Comparison of ENCODE assay signal across 8 mouse cellular contexts in genomic region chr10:68276976-68277441, GRCm38 (mm10). TPM values are rescaled to one million over a fixed set of nuclear protein-coding genes. Genes with fewer than 3 reads are reported as not detected.
A peak's percentile ranks its signal among the peaks of the same experiment; 100 is the strongest.
DNase-seq lines count a peak whose midpoint lies in the region; ATAC-seq and TF ChIP-seq lines count a peak whose summit lies in the region.

No protein-coding gene starts in this region.

- TF ChIP-seq POLR2A in CH12.LX (IDR thresholded peaks at IDR 0.05; ENCODE audit: low read depth, low read length): no peak
- TF ChIP-seq POLR2A in brain, embryonic 14.5 days (IDR thresholded peaks at IDR 0.05; ENCODE audit: borderline replicate concordance, extremely low read depth, insufficient read depth, insufficient read length, poor library complexity, severe bottlenecking): no peak

- H3K9me3 ChIP-seq in CH12.LX (replicated peaks; ENCODE audit: low read length): no peaks in the 10 kb centered on the region
- H3K9me3 ChIP-seq in forebrain, postnatal 0 days (ENCODE audit: low read length): no peaks in the 10 kb centered on the region
- H3K9me3 ChIP-seq in hindbrain, embryonic 10.5 days: no peaks in the 10 kb centered on the region

- H3K27me3 ChIP-seq in CH12.LX (replicated peaks): no peaks in the 10 kb centered on the region
- no peaks in the 10 kb centered on the region for H3K27me3 ChIP-seq in forebrain, postnatal 0 days (ENCODE audit: insufficient read depth, low read length)
- peaks cover 18% of the 10 kb centered on the region for H3K27me3 ChIP-seq in hindbrain, embryonic 10.5 days (ENCODE audit: insufficient read depth, poor library complexity, severe bottlenecking)

- DNase-seq in CH12.LX (ENCODE audit: extremely low read depth): no peak
- DNase-seq in brain, embryonic 14.5 days (ENCODE audit: low read depth): peak; percentile 77
- peak; percentile 68 for DNase-seq in forebrain, postnatal 0 days
- no peak for DNase-seq in hindbrain, embryonic 10.5 days (ENCODE audit: low spot score)
- DNase-seq in layer of hippocampus, postnatal 14 days (ENCODE audit: low spot score in 2 of 2): peak; percentile 54 to 74
- DNase-seq in lung, postnatal 10 days: peak; percentile 71
- peak; percentile 61 for DNase-seq in retina, embryonic 14.5 days (ENCODE audit: low spot score)
- DNase-seq in urinary bladder, adult 2 months (ENCODE audit: low spot score): peak; percentile 64

- peaks cover 2 to 16% of the 10 kb centered on the region in 2 experiments; a peak in 3 of 4 replicates for H3K4me1 ChIP-seq in CH12.LX (ENCODE audit: control insufficient read depth in 1 of 2, insufficient read depth in 2 of 2)
- H3K4me1 ChIP-seq in forebrain, postnatal 0 days (ENCODE audit: insufficient read depth): no peaks in the 10 kb centered on the region
- H3K4me1 ChIP-seq in hindbrain, embryonic 10.5 days (replicated peaks): peaks cover 45% of the 10 kb centered on the region

- no peak for TF ChIP-seq RAD21 in CH12.LX (IDR thresholded peaks at IDR 0.05; ENCODE audit: low read depth, low read length)

- dilution Hi-C loops in CH12.LX (cut with MboI; ENCODE audit: extremely low pct_ligation_motif_present, extremely low pct_unique_long_range_greater_than_20kb, low sequenced_read_pairs): no loop called here

- H3K4me3 ChIP-seq in CH12.LX (replicated peaks in 1 of 3; ENCODE audit: low read depth in 2 of 3, low read length in 2 of 3, poor library complexity in 1 of 3): peak overlapping the region; percentile 68 to 85 (median 83)
- H3K4me3 ChIP-seq in forebrain, postnatal 0 days (ENCODE audit: low read depth, low read length): peak overlapping the region; percentile 56
- peak overlapping the region; percentile 75 for H3K4me3 ChIP-seq in hindbrain, embryonic 10.5 days

- H3K36me3 ChIP-seq in CH12.LX (replicated peaks in 1 of 2; ENCODE audit: control insufficient read depth in 1 of 2, insufficient read depth in 1 of 2, low read length in 1 of 2): peaks cover 0 to 7% of the 10 kb centered on the region in 2 experiments
- no peaks in the 10 kb centered on the region for H3K36me3 ChIP-seq in forebrain, postnatal 0 days (ENCODE audit: insufficient read depth)
- H3K36me3 ChIP-seq in hindbrain, embryonic 10.5 days: no peaks in the 10 kb centered on the region

- WGBS in forebrain, postnatal 0 days: 3% methylated on average over 34 of the region's 34 CpGs
- WGBS in hindbrain, embryonic 10.5 days: under 1% methylated on average over 34 of the region's 34 CpGs

- H3K27ac ChIP-seq in CH12.LX (ENCODE audit: insufficient read depth, low read depth): peak overlapping the region; percentile 88
- peak overlapping the region; percentile 84 for H3K27ac ChIP-seq in forebrain, postnatal 0 days (ENCODE audit: low read depth, low read length)
- peak overlapping the region; percentile 90 for H3K27ac ChIP-seq in hindbrain, embryonic 10.5 days

- H3K9ac ChIP-seq in CH12.LX (ENCODE audit: insufficient read depth, low read depth): peak overlapping the region; percentile 83
- H3K9ac ChIP-seq in forebrain, postnatal 0 days: peak overlapping the region; percentile 71

- peaks cover 2% of the 10 kb centered on the region; the same call in 1 of the 2 replicates for H3K79me2 ChIP-seq in CH12.LX (replicated peaks; ENCODE audit: control insufficient read depth, extremely low read depth, insufficient read depth, poor library complexity, severe bottlenecking)

- no peak for TF ChIP-seq EP300 in CH12.LX (IDR thresholded peaks at IDR 0.05; ENCODE audit: low read length)

- in situ Hi-C loops in CH12.LX (cut with MboI; ENCODE audit: low pct_ligation_motif_present, low pct_unique_long_range_greater_than_20kb, low sequenced_read_pairs): loop anchor here (10.0 kb wide), 1 partner anchor 112 kb away; no protein-coding TSS in a partner anchor

- no peak; a peak in 1 of 4 replicates for TF ChIP-seq CTCF in CH12.LX (conservative IDR thresholded peaks at IDR 0.05 in 1 of 2, IDR thresholded peaks at IDR 0.05 in 1 of 2; ENCODE audit: low read depth in 2 of 2, low read length in 2 of 2)
- no peak for TF ChIP-seq CTCF in brain, embryonic 14.5 days (IDR thresholded peaks at IDR 0.05; ENCODE audit: borderline replicate concordance, extremely low read depth, insufficient read depth, insufficient read length)
- no peak for TF ChIP-seq CTCF in forebrain, postnatal 0 days (IDR thresholded peaks at IDR 0.05; ENCODE audit: low read depth)

- peak overlapping the region; percentile 52 for H3K4me2 ChIP-seq in CH12.LX (ENCODE audit: insufficient read depth, low read depth, poor library complexity, severe bottlenecking)
- peak overlapping the region; percentile 88 for H3K4me2 ChIP-seq in forebrain, postnatal 0 days (ENCODE audit: low read depth)

- ATAC-seq in forebrain, postnatal 0 days: peak; percentile 49

TF ChIP-seq in CH12.LX, 34 proteins besides CTCF, POLR2A, EP300 and RAD21:
- TF ChIP-seq ZNF384 (IDR thresholded peaks at IDR 0.05; ENCODE audit: low read depth, low read length) (no peak), UBTF (IDR thresholded peaks at IDR 0.05; ENCODE audit: low read depth, low read length) (0 out of 2 replicates have a peak, but pooled peaks have one; percentile 79), TCF12 (IDR thresholded peaks at IDR 0.05; ENCODE audit: low read depth, low read length) (no peak)

RNA-seq across cellular contexts. Expression of gene Arid5b, which starts 1.5 kb away (rescaled TPM):
- 1.2 and 1.8 TPM in 2 replicates for total RNA-seq in CH12.LX (2012; rRNA removed)
- total RNA-seq in CH12.LX (2014; rRNA removed): 1.1 and 1.3 TPM in 2 replicates
- 2.0 and 2.6 TPM in 2 replicates for polyA plus RNA-seq in CH12.LX (2012; ENCODE audit: insufficient read length, low read depth)
- polyA plus RNA-seq in brain, embryonic 14.5 days (2012; rRNA removed): 5.9 and 11.2 TPM in 2 replicates
- 13.7 and 14.3 TPM in 2 replicates for total RNA-seq in forebrain, postnatal 0 days (2014; rRNA removed)
- polyA plus RNA-seq in forebrain, postnatal 0 days (2015; fragmentation: Nextera tagmentation; extraction: Ambion mirVana): 8.6 and 14.5 TPM in 2 replicates
- polyA plus RNA-seq in hindbrain, embryonic 10.5 days (2016; fragmentation: Nextera tagmentation; extraction: Ambion mirVana): 11.7 and 14.2 TPM in 2 replicates
- total RNA-seq in layer of hippocampus, postnatal 14 days (2021): 10 to 100 TPM; 14.7 to 18.7 TPM
- polyA plus RNA-seq in urinary bladder, adult 2 months (2012; rRNA removed): 15.8 and 19.7 TPM in 2 replicates

Comparison
In these comparisons a context has a peak if more than half of its experiments do, and no peak if none do; other contexts are left out.
1. DNase-seq: peak in brain, embryonic 14.5 days (single experiment), forebrain, postnatal 0 days (single experiment), layer of hippocampus, postnatal 14 days (2 of 2), lung, postnatal 10 days (single experiment), retina, embryonic 14.5 days (single experiment) and urinary bladder, adult 2 months (single experiment); none in CH12.LX (single experiment) and hindbrain, embryonic 10.5 days (single experiment).
2. Peak in every context shown above with its lines, with median percentiles within 50 percentile points of each other: H3K27ac ChIP-seq and H3K4me3 ChIP-seq.